Mouse (Mus musculus) E14TG2a.4 (cell line): ENCODE data around the gene Elane.

Source experiments
- CTCF ChIP-seq: conservative IDR thresholded peaks from 2 replicates; pipeline ENCODE4 v1.5.1; 2014; ENCODE audit warnings: low read length
- NANOG ChIP-seq: IDR thresholded peaks from 2 replicates; pipeline ENCODE4 v1.6.1; 2014; ENCODE audit warnings: borderline replicate concordance, low read length, mixed read lengths
- POU5F1 ChIP-seq: IDR thresholded peaks from 2 replicates; pipeline ENCODE4 v1.6.1; 2014; ENCODE audit warnings: low read length, borderline replicate concordance

DNA sequence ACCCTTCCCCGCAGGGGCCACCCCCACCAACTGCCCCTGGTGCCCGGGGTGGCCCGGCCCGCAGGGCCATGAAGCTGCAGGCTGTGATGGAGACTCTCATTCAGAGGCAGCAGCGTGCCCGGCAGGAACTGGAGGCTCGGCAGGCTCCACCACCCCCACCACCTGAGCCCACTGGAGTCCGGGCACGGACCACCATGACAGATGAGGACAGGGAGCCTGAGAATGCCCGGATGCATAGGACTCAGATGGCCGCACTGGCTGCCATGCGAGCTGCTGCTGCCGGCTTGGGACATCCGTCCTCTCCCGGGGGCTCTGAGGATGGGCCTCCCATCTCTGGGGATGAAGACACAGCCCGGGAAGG, 44.8 kb downstream of the Elane start:
- no peak for TF ChIP-seq CTCF
- TF ChIP-seq NANOG: no peak
- no peak for TF ChIP-seq POU5F1
